Mouse (Mus musculus): ENCODE results near the gene Yipf1. TPM values are rescaled to one million over a fixed set of nuclear protein-coding genes. Genes with fewer than 3 reads are reported as not detected.
"Not testable (repeated sequence)": the region's sequence is repeated elsewhere in the genome, so short reads cannot be mapped to it uniquely, and the experiment has no call there.

Gene Yipf1
- total RNA-seq, 2 experiments from 2014 or later = 44.6 to 47.8 TPM

GRCm38 (mm10) chr4:107314479-107314805 lies 279 bp downstream of the Yipf1 start:
- DNase-seq (ENCODE audit: extremely low spot score in 1 of 2, low spot score in 2 of 2) = no peak
- intact Hi-C loops (cut with DNase I) = loop anchor here (1.0 kb wide), 1 partner anchor 61 kb away; the partner anchor contains the start of genes Hspb11 and Lrrc42

- DNase-seq (ENCODE audit: extremely low spot score in 1 of 2, low spot score in 2 of 2) = no peak
- intact Hi-C loops (cut with DNase I) = no loop called here
These were observed 4.5 kb downstream of the Yipf1 start for GRCm38 (mm10) chr4:107318646-107319045.

DNA sequence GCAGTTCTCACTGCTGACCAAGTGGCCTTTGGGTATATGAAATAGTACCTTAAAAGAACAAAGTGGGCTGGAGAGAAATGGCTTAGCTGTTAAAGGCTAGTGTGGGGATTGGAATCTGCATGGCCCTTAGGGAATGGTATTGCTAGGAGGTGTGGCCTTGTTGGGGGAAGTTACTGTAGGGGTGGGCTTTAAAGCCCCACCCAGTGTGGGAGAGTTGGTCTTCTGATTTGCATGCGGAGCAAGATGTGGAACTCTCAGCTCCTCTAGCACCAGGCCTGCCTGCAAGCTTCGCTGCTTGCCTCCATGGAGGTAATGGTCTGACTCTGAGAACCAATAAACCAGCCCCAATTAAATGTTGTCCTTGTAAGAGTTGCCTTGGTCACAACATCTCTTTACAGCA lies 6.9 kb downstream of the Yipf1 start:
- DNase-seq (ENCODE audit: extremely low spot score in 1 of 2, low spot score in 2 of 2) = no peak

DNA sequence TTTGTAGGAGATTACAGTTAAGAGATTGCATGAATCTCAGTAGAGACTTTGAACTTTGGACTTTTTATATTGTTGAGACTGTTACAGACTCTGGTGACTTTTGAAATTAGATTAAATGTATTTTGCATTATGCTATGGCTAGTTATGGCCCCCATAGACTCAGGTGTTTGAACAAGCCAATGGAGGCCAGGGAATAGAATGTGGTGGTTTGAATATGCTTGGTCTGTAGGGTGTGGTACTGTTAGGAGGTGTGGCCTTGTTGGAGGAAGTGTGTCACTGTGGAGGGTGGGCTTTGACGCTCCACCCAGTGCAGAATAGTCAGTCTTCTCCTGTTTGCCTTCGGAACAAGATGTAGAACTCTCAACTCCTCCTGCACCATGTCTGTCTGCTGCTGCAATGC lies 8.9 kb downstream of the Yipf1 start:
- intact Hi-C loops (cut with DNase I) = no loop called here
- no peak for DNase-seq (ENCODE audit: extremely low spot score in 1 of 2, low spot score in 2 of 2)

More for the DNA sequence above, 6.9 kb downstream of the Yipf1 start:
- intact Hi-C loops (cut with DNase I) = no loop called here

GRCm38 (mm10) chr4:107328530-107328929 lies 14.4 kb downstream of the Yipf1 start:
- DNase-seq (ENCODE audit: extremely low spot score in 1 of 2, low spot score in 2 of 2) = no peak
- intact Hi-C loops (cut with DNase I) = no loop called here

DNA sequence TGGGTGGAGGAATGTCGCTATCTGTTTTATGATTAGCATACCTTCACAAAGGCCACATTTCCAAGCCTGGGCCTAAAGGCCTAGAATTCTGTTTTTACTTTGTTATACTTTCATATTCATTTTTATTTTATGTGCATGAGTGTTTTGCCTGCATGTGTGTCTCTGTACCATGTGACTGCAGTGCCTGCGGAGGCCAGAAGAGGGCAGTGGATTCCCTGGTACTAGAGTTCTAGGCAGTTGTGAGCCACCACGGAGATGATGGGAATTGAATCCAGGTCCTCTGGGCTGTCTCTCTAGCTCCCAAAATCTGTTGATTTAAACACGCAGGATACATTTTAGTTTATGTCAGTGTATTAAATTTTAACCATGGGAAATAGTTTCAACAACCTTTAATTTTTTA lies 19.4 kb downstream of the Yipf1 start:
- intact Hi-C loops (cut with DNase I) = no loop called here
- no peak for DNase-seq (ENCODE audit: extremely low spot score in 1 of 2, low spot score in 2 of 2)

GRCm38 (mm10) chr4:107336356-107336755 lies 22.2 kb downstream of the Yipf1 start:
- no peak for DNase-seq (ENCODE audit: extremely low spot score in 1 of 2, low spot score in 2 of 2)
- intact Hi-C loops (cut with DNase I) = no loop called here

DNA sequence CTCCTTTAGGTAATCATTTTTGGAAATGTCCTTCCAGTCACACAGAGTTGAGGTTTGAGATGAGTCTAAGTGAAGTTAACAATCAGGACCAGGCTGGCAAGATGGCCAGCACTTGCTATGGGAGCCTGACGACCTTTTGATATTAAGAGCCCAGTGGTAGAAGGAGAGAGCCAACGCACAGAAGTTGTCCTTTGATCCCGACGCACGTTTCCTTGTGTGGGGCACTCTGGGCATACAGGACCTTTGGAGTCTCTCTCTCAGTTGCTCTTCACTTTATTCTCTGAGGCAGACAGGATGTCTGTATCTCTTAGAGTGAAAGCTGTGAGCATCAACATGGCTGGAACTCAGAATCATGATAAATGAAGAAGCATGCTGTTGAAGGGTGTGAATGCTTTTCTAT lies 23.3 kb downstream of the Yipf1 start:
- DNase-seq (ENCODE audit: extremely low spot score in 1 of 2, low spot score in 2 of 2) = no peak
- intact Hi-C loops (cut with DNase I) = no loop called here

GRCm38 (mm10) chr4:107341354-107341753 lies 27.2 kb downstream of the Yipf1 start:
- intact Hi-C loops (cut with DNase I) = loop anchor here (10.0 kb wide), 1 partner anchor 157 kb away; no protein-coding TSS in a partner anchor
- no peak for DNase-seq (ENCODE audit: extremely low spot score in 1 of 2, low spot score in 2 of 2)

DNA sequence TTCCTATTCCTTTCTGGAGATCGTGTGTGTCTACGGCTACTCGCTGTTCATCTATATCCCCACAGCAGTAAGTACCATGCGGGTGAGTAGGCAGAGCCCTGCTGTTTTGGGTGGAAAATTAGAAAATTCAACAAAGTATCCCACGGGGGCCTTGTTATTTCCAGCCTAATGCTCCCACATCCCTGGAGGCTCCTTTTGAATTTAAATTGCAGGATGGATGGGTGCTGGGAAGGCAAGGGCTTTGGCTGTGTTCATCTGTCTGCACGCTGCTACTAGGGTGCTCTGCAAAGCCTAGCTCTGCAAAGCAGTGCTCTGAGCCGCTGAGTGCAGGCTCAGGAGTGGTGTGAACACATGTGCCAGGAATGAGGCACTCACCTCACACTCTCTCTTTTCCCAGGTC lies 30.4 kb downstream of the Yipf1 start:
- no peak for DNase-seq (ENCODE audit: extremely low spot score in 1 of 2, low spot score in 2 of 2)
- intact Hi-C loops (cut with DNase I) = loop anchor here (10.0 kb wide), 1 partner anchor 160 kb away; no protein-coding TSS in a partner anchor

DNA sequence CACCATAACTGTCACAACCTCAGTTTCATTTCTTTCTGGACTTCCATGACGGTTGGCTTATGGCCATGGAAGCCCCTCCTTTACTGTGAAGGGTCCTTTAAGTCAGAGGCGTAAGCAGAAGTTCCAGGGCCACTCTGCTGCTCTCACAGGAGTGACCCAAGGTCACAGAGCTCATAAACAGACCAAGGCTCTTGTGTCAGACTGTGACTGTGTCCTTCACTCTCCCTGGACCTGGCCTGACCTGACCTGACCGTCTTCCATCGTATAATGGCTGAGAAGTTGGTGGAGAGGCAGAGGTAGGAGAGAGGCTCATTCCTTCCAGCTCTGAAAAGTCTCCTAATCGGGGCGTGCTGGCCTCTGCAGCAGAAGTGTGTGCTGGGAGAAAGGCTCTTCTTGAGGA lies 33.1 kb downstream of the Yipf1 start:
- no peak for DNase-seq (ENCODE audit: extremely low spot score in 1 of 2, low spot score in 2 of 2)
- intact Hi-C loops (cut with DNase I) = loop anchor here (10.0 kb wide), 1 partner anchor 162 kb away; no protein-coding TSS in a partner anchor

- intact Hi-C loops (cut with DNase I) = loop anchor here (2.0 to 10.0 kb wide), 2 partner anchors 98 to 164 kb away; no protein-coding TSS in a partner anchor
- DNase-seq (ENCODE audit: extremely low spot score in 1 of 2, low spot score in 2 of 2) = no peak
These were observed 34.6 kb downstream of the Yipf1 start for GRCm38 (mm10) chr4:107348529-107349310.

DNA sequence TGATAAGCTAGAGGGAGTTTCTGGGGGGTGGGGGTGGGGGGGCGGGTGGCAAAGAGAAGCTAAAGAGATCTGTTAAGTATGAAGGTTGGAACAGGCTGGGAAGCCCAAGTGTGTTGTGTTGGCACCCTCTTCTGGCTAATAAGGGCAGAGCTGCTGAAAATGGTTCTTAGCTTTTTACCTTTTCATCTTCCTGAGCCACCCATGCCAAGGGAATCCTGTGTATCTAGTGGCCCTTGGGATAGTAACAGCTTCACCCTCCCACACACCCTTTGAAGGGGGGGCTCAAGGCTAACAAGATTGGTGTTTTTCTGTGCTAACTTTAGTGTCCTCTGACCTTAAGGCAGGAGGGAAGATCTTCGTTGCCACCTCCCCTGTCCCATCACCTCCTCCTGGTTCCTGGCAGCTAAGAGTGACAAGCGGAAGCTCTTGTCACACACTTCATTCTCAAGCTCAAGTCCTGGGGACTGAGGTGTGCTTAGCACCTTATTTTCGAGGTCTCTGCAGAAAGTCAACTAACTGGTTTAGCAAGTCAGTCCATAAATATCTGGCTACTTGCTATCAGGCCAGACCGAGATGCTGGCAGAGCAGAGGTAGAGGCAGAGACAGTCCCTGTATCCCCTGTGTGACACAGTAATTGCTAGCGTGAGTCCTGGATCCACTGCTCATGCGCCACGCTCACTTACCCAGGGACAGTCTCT lies 35.3 kb downstream of the Yipf1 start:
- peak in 1 of 2 experiments; percentile 47 for DNase-seq (ENCODE audit: extremely low spot score in 1 of 2, low spot score in 2 of 2)
- intact Hi-C loops (cut with DNase I) = loop anchor here (2.0 to 10.0 kb wide), 2 partner anchors 99 to 165 kb away; no protein-coding TSS in a partner anchor

GRCm38 (mm10) chr4:107351368-107351767 lies 37.2 kb downstream of the Yipf1 start:
- intact Hi-C loops (cut with DNase I) = no loop called here
- no peak for DNase-seq (ENCODE audit: extremely low spot score in 1 of 2, low spot score in 2 of 2)

DNA sequence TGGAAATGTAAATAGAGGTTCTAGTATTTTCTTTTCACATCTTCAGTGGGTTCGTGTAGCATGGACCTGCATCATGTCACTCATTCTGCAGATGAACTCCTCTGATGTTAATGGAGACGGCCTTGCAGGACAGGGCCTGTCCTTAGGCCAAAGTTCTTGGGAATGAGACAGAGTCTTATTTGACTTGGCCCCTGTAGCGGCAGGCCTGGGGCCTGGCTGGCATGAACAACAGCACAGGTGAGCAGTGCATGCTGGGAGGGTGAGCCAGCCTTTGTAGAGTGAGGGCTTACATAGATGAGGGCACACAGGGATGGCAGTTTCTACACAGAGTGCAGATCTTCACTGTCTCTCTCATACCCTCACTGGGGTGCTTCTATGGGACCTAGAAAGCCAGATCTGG lies 39.4 kb downstream of the Yipf1 start:
- no peak for DNase-seq (ENCODE audit: extremely low spot score in 1 of 2, low spot score in 2 of 2)
- intact Hi-C loops (cut with DNase I) = no loop called here

GRCm38 (mm10) chr4:107354126-107354525 lies 40.0 kb downstream of the Yipf1 start:
- no peak for DNase-seq (ENCODE audit: extremely low spot score in 1 of 2, low spot score in 2 of 2)
- intact Hi-C loops (cut with DNase I) = no loop called here

GRCm38 (mm10) chr4:107354543-107354942 lies 40.4 kb downstream of the Yipf1 start:
- no peak for DNase-seq (ENCODE audit: extremely low spot score in 1 of 2, low spot score in 2 of 2)
- intact Hi-C loops (cut with DNase I) = no loop called here

GRCm38 (mm10) chr4:107357172-107357571 lies 43.0 kb downstream of the Yipf1 start:
- DNase-seq (ENCODE audit: extremely low spot score in 1 of 2, low spot score in 2 of 2); intact Hi-C loops (cut with DNase I): not testable (repeated sequence)

DNA sequence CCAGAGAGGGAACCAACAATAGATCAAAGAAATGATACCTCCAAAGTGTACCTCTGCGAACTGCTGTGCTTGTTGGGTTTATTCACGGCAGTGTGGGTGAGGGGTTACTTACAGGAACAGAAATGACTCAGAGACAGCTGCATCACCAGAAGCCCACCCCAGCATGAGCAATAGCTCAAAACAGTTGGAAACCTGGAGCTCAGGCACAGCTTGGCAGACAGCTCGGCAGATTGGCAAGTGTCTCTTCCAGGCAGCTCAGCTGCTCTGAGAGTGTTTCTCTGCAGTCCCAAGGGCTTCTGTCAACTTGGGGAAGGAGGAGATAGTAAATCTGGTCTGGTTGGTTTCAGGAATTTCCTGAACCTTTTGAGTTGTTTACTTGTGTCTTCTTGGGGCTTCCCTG lies 44.3 kb downstream of the Yipf1 start:
- no peak for DNase-seq (ENCODE audit: extremely low spot score in 1 of 2, low spot score in 2 of 2)
- intact Hi-C loops (cut with DNase I) = no loop called here
